Mouse (Mus musculus): Measurements from ENCODE around the gene Nprl3.

DNA sequence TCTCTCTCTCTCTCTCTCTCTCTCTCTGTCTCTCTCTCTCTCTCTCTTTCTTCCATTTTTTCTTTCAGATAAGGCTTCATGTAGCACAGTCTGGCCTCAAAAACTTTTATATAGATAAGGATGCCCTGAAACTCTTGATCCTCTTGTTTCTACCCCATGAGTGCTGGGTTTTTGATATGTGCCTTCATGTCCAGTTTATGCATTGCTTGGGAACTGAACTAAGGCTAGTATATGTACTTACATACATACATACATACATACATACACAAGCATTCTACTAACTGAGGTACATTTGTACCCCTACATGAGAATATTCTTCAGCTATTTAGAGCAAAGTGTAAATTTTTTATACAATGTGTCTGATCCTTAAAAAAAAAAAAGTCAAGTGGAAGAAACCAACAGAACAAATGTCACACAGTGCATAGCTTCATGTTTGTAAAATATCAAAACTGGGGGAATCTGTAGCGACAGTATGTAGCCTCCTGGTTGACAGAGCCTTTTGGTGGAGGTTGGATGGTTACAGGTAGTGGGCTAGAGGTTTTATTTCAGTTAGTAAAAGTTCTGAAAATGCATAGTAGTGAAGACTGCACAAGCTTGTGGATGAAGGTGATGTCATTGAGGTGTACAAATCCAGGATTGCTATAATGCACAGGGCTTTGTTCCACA lies 30.5 kb upstream of the Nprl3 start:
- TF ChIP-seq CTCF (IDR thresholded peaks at IDR 0.05; ENCODE audit: borderline replicate concordance, insufficient read depth, low read length) (no peak), POLR2A (IDR thresholded peaks at IDR 0.05; ENCODE audit: low read depth, low read length) (no peak)

Measured in embryonic fibroblast, embryonic 13.5 days (primary cell).